Mouse (Mus musculus) 3T3-L1 (cell line): ENCODE measurements around the gene Olfr1136.

Experiments used
- DNase-seq: peaks from one replicate; pipeline ENCODE4 v3.0.0-alpha.2; 2015; ENCODE audit warnings: low read depth, low spot score

The Olfr1136 gene

GRCm38 (mm10) chr2:87693847-87694246 is at the start of gene Olfr1136:
Gene Olfr1136 (minus strand): TSS chr2:87693947.
- DNase-seq, result no peak

DNA sequence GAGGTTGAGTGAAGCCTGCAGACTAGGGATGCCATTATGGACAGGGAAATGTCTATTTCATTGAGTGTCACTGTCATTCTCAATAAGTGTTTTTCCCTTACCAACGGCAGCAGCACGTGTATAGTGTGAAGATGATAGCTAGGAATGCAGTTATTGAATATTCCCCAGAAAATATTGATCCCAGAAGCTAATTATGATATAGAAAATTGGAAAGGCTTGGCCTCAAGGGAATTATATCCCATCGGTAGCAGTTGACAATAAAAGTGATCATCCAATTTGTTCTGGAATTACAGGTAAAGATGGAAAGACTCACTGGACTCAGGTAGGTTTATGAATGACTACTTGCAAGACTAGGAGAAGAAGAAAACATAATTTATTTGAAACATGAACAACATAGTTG is 49.7 kb upstream of the Olfr1136 start, which contains the start of gene Olfr1140:
TSS of gene Olfr1140 (plus strand) at position 301 of the 400 bp plus-strand sequence.
- DNase-seq, result no peak

DNA sequence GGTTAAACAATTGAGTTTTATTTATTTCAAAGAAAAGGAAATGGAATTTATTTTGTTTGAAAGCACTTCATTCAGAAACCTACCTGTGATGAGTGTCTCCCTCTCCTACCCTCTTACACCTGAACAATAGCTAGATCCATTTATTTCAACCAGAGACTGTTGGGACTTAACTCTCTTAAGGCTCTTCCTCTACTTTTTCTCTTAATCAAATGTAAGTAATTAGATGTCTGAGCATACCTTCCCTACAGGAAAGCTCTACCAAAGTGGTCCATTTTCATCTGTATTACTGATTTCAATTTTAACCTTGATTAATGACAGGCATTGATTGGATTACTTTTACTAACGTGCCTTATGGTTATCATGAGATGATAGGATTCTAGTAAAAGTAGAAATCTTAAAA is 46.1 kb upstream of the Olfr1136 start, which contains the start of gene Olfr1138:
TSS of gene Olfr1138 (minus strand) at position 101 of the 400 bp plus-strand sequence.
- DNase-seq, result no peak

GRCm38 (mm10) chr2:87713079-87713478 is 19.3 kb upstream of the Olfr1136 start, which contains the start of gene Olfr1137:
Gene Olfr1137 (minus strand): TSS chr2:87713179.
- DNase-seq, result no peak

DNA sequence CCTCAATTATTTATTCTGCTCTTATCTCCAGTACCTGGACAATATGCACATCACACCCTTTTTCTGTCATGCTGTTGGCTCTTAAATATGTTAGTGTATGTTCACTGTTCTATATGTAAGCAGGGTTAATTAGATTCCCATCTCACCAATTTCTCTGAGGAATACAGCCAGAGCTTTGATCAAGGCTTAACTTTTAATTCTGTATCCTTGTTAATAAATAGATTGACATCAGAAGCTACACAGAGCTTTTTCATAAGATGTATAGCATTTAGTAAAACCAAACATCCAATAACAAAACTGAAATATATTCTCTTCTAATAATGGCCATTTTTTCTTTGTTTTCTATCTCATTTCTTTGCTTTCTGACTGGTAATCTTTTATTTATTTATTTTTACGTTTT is 20.2 kb downstream of the Olfr1136 start, which contains the start of gene Olfr1135:
TSS of gene Olfr1135 (minus strand) at position 101 of the 400 bp plus-strand sequence.
- no peak for DNase-seq

DNA sequence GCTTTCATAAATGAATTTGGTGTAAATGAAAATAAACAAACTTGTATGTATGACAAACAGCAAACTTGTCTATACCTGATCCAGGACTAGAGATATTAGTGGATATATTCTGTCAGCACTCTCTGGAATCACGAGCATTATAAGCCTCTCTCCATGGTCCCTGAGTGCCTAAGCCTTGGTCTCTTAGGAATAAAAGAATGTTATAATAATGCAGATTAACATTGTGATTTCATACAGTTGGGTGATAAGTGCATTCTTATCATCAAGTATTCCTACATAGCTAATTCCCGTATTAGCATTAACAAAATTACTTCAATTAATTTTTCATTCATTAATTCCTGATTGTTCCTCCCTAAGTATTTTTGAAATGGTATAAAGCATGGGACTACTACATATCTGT is 35.4 kb downstream of the Olfr1136 start, which contains the start of gene Olfr1134:
TSS of gene Olfr1134 (minus strand) at position 101 of the 400 bp plus-strand sequence.
- DNase-seq, result no peak

DNA sequence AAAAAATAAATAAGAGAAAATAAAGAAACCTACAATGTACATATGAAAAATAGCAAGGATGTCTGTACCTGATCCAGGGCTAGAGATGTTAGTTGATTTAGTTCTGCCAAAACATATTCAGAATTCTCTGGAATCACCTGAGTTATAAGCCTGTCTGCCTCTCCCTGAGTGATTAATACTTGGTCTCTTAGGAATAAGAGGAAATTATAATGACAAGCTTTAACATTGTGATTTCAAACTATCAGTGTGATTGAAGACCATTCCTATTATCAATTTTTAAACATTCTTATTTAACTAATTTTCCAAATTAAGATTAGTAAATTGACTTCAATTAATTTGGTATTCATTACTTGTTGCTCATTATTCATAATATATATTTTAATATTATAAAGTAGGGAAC is 46.5 kb downstream of the Olfr1136 start, which contains the start of gene Olfr1133:
TSS of gene Olfr1133 (minus strand) at position 101 of the 400 bp plus-strand sequence.
- no peak for DNase-seq
